Mouse (Mus musculus): ENCODE measurements at regions not wholly inside any gene's neighbourhood (a gene's known extent, or its start where the extent isn't known, plus 50 kb on each side); places are given as distances from the start of the nearest gene placed in this dataset.

DNA sequence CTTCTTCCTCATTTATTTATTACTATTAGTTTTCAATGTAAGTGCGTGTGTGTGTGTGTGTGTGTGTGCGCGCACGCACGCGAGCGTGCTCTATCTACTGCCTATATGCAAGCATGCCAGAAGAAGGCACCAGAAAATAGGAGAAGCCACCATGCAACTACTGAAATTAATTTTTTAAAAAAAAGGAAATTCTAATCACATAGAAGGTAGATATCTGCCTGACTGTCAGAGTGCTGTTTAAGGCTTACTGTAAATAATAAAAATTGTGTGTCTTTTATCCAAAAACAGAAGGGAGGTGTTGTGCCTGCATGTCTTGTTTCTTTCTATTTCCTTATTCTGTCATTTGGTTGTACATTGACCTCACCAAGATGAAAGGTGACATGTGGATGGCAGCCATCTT is 163.1 kb upstream of the Gdi2 start:
- TF ChIP-seq CTCF (IDR thresholded peaks at IDR 0.05; ENCODE audit: borderline replicate concordance, extremely low read depth, insufficient read depth, insufficient read length) (no peak), POLR2A (IDR thresholded peaks at IDR 0.05; ENCODE audit: borderline replicate concordance, extremely low read depth, insufficient read depth, insufficient read length, poor library complexity, severe bottlenecking) (no peak)

All from brain, embryonic 14.5 days (tissue).